Mouse (Mus musculus) Muller cell, postnatal 12 days (primary cell): ENCODE data around the gene Ccdc149.

Experiments
- DNase-seq: peaks from one replicate; pipeline ENCODE4 v3.0.0-alpha.2; 2015; ENCODE audit errors: inconsistent ontology term

Gene Ccdc149

DNA sequence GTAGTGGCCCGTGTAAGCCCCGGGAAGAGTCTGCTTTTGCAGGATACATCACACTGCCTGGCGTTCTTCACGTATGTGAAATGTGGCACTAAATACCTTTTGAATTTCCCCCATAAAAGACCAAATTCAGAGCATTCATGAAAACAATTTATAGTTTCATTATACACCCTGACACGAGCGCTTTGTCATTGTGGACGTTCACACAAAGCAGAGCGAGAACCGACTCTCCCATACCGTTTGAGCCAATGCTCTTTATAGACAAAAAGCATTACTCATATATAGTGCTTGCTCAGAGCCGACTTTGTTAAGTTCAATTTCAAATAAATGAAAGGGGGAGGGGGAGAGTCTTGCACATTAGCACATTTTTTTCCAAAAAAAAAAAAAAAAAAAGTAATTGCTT, 31.0 kb downstream of the Ccdc149 start:
- no peak for DNase-seq

GRCm38 (mm10) chr5:52438946-52439345, 32.4 kb downstream of the Ccdc149 start:
- no peak for DNase-seq

- DNase-seq: no peak
Observed at GRCm38 (mm10) chr5:52435533-52435932, 35.8 kb downstream of the Ccdc149 start.

- no peak for DNase-seq
Observed at GRCm38 (mm10) chr5:52431276-52431844, 40.0 kb downstream of the Ccdc149 start.

DNA sequence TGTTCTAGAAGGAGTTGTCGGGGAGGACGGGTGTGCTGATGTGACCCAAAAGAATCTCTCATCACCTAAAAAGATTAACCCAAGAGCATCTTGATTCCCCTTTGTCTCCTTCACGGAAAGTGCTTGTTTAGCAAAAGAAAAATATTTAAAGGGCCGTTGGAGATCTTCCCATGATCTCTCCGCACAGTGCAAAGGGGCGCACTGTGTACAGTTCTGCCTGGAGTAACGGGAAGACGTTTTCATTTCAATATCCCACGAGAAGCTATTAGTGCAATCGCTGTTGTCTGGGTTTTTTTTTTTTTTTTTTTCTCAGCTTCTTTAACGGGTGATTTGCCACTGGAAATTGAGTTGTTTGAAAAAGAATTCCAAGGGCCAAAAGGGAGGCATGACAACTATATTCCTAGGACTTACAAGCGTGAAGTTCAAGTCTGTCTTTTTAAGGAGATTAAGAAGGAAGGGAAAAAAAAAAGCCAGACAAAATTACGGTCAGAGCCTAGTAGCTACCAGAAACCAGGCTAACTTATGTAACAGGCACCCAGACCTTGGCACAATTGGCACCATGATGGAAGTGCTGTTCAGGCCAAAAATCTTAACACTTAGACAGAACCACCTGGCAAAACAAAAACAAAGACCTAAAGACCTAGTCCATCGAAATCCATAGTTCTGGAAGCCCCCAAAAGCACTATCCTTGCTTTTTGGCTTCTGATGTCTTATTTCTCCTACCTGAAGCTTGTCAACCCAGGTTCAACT, 41.4 kb downstream of the Ccdc149 start:
- DNase-seq: no peak

DNA sequence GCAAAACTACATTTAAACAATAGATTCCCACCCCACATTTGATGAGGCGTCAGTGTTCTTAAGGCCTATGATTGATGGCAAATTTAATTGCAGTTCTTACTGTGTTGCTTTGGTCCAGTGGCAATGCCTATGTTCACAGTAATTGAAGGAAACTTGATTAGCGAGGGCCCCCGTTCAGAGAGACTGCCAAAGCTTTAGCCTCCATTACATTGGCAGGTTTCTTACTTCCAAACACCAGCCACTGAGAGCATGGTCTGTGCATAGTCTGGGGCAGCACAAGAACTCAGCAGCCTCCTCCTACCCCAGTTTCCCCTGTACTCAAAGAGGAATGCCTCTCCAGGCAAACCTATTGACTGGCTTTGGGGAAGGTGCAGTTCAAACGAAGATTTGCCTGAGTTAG, 42.7 kb downstream of the Ccdc149 start:
- no peak for DNase-seq

DNA sequence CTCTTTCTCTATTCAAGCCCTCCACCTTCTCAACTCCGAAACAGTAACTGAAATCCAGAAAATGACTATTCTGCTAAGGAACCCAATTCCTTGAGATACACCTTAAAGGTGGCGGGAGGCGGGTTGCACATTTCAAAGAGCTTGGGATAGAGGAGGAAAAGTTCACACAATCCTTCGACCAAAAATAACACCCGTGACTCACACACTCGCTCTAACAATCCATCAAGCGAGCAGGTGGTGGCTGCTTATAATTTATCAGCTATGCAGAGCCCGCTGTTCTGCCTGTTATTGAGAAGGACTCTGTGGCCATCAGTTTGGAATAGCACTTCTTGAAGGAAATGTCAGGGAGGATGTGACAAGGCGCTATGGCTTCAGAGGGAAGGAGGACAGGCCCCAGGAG, 45.5 kb downstream of the Ccdc149 start:
- no peak for DNase-seq

DNA sequence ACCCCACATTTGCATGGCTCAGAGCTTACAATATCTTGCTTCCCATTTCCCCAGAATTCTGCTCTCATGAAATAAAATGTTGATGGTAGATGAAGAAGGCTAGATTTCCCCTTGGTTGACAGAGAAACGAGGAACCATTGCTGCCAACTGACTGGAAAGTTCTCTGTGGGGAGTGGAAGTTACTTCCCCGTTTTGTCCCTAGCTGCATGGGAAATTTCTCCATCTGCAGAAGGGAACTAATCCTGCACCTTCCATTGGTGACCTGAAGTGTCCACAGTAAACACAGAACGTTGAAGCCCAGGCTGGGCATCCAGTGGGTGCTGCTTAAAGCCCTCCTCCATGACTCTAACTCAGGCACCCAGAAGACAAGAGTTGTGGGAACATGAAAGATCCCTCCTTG, 47.4 kb downstream of the Ccdc149 start:
- no peak for DNase-seq

- DNase-seq: no peak
Observed at GRCm38 (mm10) chr5:52416485-52416884, 54.8 kb downstream of the Ccdc149 start.

GRCm38 (mm10) chr5:52415917-52416316, 55.4 kb downstream of the Ccdc149 start:
- DNase-seq: no peak

DNA sequence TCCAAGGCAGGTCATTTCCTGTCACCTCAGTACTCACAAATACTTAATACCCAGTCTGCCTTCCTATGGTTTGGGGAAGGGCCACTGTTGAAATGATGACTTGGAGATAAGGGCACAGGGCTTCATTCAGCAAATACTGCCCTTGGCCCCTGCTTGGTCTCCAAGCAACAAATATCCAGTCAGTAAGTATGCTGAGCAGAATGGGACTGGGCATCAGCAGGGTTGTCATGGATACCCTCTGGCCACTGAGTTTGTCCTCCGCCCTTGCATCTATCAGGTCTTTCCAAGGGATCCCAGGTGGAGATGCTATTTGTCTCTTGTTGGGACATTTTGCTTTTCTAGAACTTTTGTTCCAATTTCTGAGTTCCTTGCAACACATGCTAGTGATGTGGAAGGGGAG, 56.1 kb downstream of the Ccdc149 start:
- DNase-seq: no peak

DNA sequence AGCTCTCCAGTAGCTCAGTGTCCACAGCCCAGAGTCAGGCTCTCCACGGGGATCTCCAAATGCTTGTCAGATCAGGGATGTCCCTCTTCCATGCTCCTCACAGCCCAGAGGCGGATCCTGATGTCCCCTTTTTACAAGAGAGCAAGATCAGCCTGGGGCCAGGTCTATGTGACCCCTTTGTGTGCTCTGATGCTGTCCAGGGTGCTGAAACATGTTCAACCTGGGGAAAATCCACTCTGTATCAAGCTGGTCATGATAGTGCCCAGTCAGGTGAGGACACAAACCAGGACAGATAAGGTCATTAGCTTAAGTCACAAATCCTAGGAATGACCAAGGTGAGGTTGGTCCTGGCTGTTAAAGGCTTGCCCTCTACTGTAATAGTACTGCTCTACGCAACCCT, 59.8 kb downstream of the Ccdc149 start:
- no peak for DNase-seq

DNA sequence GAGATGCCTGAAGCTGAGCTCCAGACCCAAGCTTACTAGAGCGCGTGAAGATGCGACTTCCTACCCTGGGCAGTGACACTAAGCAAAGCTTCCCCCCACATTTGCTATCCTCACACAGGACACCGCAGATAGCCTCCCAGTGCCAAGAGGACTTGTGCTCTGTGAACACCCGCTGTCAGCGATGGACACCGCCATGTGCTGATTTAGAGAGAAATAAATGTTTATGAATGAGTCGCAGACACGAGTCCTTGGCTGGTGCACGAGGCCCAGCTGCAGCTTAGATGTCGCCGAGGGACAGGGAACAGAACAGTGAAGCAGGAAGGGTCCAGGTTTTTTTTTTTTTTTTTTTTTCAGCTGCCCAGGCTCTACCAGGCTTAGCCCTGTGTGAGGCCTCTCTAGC, 61.1 kb downstream of the Ccdc149 start:
- no peak for DNase-seq

- no peak for DNase-seq
Observed at GRCm38 (mm10) chr5:52408668-52409315, 62.5 kb downstream of the Ccdc149 start.

- no peak for DNase-seq
Observed at GRCm38 (mm10) chr5:52404373-52404772, 66.9 kb downstream of the Ccdc149 start.

- DNase-seq: no peak
Observed at GRCm38 (mm10) chr5:52393756-52394155, 77.6 kb downstream of the Ccdc149 start.

DNA sequence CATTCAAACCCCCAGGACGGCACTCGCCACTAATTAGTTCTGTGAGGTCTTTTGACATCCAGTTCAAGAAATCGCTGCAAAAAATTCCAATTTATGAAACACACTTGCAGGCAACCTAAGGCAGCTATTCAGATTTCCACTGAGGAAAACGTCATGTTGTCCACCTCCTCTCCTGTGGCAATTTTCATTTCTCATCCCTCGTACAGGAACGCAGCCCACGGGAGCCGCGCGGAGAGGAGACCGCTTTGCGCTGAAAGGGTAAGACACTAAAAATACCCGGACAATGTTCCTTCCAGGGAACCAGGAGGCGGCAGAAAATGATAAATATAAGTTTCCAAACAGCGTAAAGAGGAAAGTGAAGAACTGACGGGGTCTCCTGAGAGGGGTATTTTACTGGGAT, 79.8 kb downstream of the Ccdc149 start:
- no peak for DNase-seq

DNA sequence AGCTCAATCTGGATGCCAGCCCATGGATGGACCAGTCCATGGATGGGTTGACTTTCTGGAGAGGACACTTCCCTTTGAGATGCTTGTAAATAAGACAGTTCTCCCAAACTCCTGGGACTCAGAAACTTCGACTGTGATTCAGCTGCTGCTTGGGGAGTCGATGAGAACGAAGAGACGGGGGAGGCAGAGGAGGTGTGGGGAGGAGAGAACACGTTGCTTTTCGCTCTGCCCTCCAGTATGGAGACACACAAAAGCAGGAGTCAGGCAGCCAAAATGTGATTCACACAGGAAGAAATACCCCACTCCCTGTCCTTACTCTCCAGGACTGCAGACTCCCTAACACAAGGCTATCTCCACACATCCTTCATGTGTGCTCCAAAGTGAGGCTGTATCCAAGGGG, 80.9 kb downstream of the Ccdc149 start:
- no peak for DNase-seq

DNA sequence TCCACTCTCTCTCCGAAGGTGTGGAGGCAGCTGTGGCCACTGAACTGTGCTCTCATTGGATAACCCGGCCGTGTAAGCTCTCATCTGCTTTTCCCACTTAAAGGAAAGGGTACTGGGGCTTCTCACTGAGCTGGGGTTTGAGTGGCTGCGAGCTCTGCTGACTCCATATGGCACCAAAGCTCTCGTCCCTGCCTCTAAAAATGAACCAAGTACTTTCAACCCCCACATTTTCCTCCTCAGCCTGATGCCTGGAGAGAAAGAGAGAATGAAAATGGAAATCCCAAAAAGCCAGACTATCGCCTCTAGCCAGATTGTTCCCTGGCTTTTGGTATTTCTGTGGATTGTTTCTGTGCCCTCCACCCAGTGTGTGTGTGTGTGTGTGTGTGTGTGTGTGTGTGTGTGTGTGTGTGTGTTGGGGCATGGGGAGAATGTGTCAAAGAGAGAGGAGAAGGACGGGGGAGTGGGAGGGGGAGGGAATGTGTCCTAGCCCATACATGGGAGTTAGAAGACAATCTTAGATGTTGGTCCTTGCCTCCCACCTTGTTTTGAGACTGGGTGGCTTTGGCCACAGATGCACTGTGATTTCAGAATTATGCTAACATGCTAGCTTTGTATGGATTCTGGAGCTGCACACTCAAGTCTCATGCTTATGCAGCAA, 83.1 kb downstream of the Ccdc149 start:
- no peak for DNase-seq

DNA sequence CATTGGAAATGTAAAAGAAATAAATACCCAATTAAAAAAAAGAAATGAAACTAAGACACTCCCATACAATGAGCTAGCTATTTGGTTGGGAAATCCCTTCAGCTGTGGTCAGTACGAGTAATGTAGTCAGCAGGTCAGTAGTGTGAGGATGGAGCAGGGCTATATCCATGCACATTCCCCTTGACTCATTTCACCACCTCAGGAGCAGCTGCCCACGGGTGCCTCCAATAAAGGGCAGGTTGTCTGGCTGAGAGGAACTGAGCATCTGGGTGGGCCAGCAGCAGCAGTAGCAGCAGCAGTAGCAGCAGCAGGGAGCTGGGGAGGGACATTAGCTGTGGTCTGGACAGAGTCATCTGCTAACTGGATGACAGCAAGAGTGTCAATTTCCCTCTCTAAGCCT, 85.3 kb downstream of the Ccdc149 start:
- no peak for DNase-seq

GRCm38 (mm10) chr5:52383748-52384147, 87.6 kb downstream of the Ccdc149 start:
- no peak for DNase-seq

DNA sequence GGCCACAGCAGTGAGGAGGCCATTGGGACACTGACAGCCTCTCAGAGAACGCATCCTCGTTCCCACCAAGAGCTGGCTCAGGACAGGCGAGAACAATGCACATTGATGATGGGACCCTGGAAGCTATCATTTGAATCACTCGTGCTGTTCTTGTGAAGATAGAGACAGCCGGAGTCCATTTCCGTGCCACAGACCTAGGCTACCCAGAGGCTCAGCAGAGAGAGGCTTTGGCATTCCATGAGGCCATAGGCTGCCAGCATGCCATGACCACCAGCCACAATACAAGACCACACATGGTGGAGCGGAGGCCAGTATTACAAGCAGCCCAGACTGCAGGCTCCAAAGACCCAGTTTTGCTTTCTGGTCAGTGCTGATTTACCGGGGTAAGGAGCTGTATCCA, 88.5 kb downstream of the Ccdc149 start:
- DNase-seq: no peak

GRCm38 (mm10) chr5:52375847-52376246, 95.5 kb downstream of the Ccdc149 start:
- no peak for DNase-seq
